In genomic region chr17:35195631-35196320, GRCm38 (mm10) we compare ENCODE assay signal across 8 mouse cellular contexts. TPM values are rescaled to one million over a fixed set of nuclear protein-coding genes. Genes with fewer than 3 reads are reported as not detected.
DNase-seq lines count a peak whose midpoint lies in the region; ATAC-seq and TF ChIP-seq lines count a peak whose summit lies in the region.

No protein-coding gene starts in this region.

- peak overlapping the region; percentile 81 for H3K4me2 ChIP-seq in heart, embryonic 13.5 days
- peak overlapping the region; percentile 91 for H3K4me2 ChIP-seq in kidney, postnatal 0 days (ENCODE audit: low read length)
- H3K4me2 ChIP-seq in liver, embryonic 14.5 days (ENCODE audit: low read depth), result peak overlapping the region; percentile 65
- H3K4me2 ChIP-seq in stomach, embryonic 15.5 days, result peak overlapping the region; percentile 93

- peaks cover 77% of the 10 kb centered on the region for H3K27me3 ChIP-seq in heart, embryonic 13.5 days (replicated peaks)
- peaks cover 7% of the 10 kb centered on the region; the same call in 1 of the 2 replicates for H3K27me3 ChIP-seq in kidney, postnatal 0 days (ENCODE audit: insufficient read depth, low read length)
- H3K27me3 ChIP-seq in liver, embryonic 14.5 days (ENCODE audit: control insufficient read depth, insufficient read depth, low read length), result peaks cover 19% of the 10 kb centered on the region
- peaks cover 15% of the 10 kb centered on the region for H3K27me3 ChIP-seq in stomach, embryonic 15.5 days (replicated peaks)

- no peak overlapping the region for H3K27ac ChIP-seq in embryonic fibroblast, embryonic 13.5 days (ENCODE audit: insufficient read depth, low read length)
- H3K27ac ChIP-seq in heart, embryonic 13.5 days (replicated peaks), result no peak overlapping the region
- H3K27ac ChIP-seq in kidney, postnatal 0 days, result no peak overlapping the region
- no peak overlapping the region for H3K27ac ChIP-seq in liver, embryonic 14.5 days
- H3K27ac ChIP-seq in stomach, embryonic 15.5 days, result no peak overlapping the region

- peak; percentile 75 for DNase-seq in 416B (ENCODE audit: low read depth)
- peak; percentile 86 for DNase-seq in adrenal gland, postnatal 25 days
- peak; percentile 77 for DNase-seq in kidney, postnatal 0 days (ENCODE audit: low spot score)
- no peak for DNase-seq in liver, embryonic 14.5 days (ENCODE audit: low read depth in 3 of 3, low spot score in 3 of 3)
- DNase-seq in neural tube, embryonic 10.5 days (ENCODE audit: extremely low spot score, low spot score), result peak; percentile 83

- no peaks in the 10 kb centered on the region for H3K36me3 ChIP-seq in heart, embryonic 13.5 days
- no peaks in the 10 kb centered on the region for H3K36me3 ChIP-seq in kidney, postnatal 0 days (ENCODE audit: insufficient read depth, low read length)
- H3K36me3 ChIP-seq in liver, embryonic 14.5 days (replicated peaks; ENCODE audit: control insufficient read depth, insufficient read depth, low read depth), result no peaks in the 10 kb centered on the region
- no peaks in the 10 kb centered on the region for H3K36me3 ChIP-seq in stomach, embryonic 15.5 days

- peak overlapping the region; percentile 78 for H3K9ac ChIP-seq in heart, embryonic 13.5 days
- peak overlapping the region; percentile 56 for H3K9ac ChIP-seq in kidney, postnatal 0 days (ENCODE audit: low read depth, low read length)
- H3K9ac ChIP-seq in liver, embryonic 14.5 days (replicated peaks), result no peak overlapping the region
- peak overlapping the region; percentile 35 for H3K9ac ChIP-seq in stomach, embryonic 15.5 days

- H3K4me3 ChIP-seq in embryonic fibroblast, embryonic 13.5 days (ENCODE audit: insufficient read depth, low read length), result peak overlapping the region; percentile 26
- H3K4me3 ChIP-seq in heart, embryonic 13.5 days, result peak overlapping the region; percentile 52
- H3K4me3 ChIP-seq in kidney, postnatal 0 days (replicated peaks; ENCODE audit: low read depth, low read length), result peak overlapping the region; percentile 43
- H3K4me3 ChIP-seq in liver, embryonic 14.5 days (ENCODE audit: insufficient read depth in 1 of 2, low read depth in 2 of 2, low read length in 2 of 2), result peak overlapping the region; percentile 43 to 44
- H3K4me3 ChIP-seq in stomach, embryonic 15.5 days (replicated peaks), result peak overlapping the region; percentile 47

- H3K4me1 ChIP-seq in embryonic fibroblast, embryonic 13.5 days (ENCODE audit: control insufficient read depth, insufficient read depth, low read length), result no peaks in the 10 kb centered on the region; the same call in 1 of the 2 replicates
- H3K4me1 ChIP-seq in heart, embryonic 13.5 days, result peaks cover 24% of the 10 kb centered on the region
- peaks cover 3% of the 10 kb centered on the region; the same call in 1 of the 2 replicates for H3K4me1 ChIP-seq in kidney, postnatal 0 days (replicated peaks; ENCODE audit: insufficient read depth, low read length)
- H3K4me1 ChIP-seq in liver, embryonic 14.5 days (replicated peaks; ENCODE audit: control insufficient read depth in 2 of 2, insufficient read depth in 2 of 2, low read length in 1 of 2), result peaks cover 0 to 11% of the 10 kb centered on the region in 2 experiments; a peak in 2 of 4 replicates
- H3K4me1 ChIP-seq in stomach, embryonic 15.5 days, result peaks cover 15% of the 10 kb centered on the region; the same call in 1 of the 2 replicates

- TF ChIP-seq EP300 in liver, embryonic 14.5 days (IDR thresholded peaks at IDR 0.05; ENCODE audit: low read depth), result no peak

- 1% methylated on average over 66 of the region's 66 CpGs for WGBS in heart, embryonic 13.5 days
- WGBS in kidney, postnatal 0 days, result 1% methylated on average over 66 of the region's 66 CpGs
- WGBS in liver, embryonic 14.5 days (ENCODE audit: insufficient replicate concordance), result 1% methylated on average over 66 of the region's 66 CpGs
- 2% methylated on average over 63 of the region's 66 CpGs for WGBS in stomach, embryonic 15.5 days

- ATAC-seq in heart, embryonic 13.5 days (ENCODE audit: extremely low read depth, insufficient number of reproducible peaks, low FRiP score, low TSS enrichment), result peak; percentile 72
- peak; percentile 74 for ATAC-seq in kidney, postnatal 0 days (replicated peaks; ENCODE audit: low FRiP score, low read depth)
- peak; percentile 71; the same call in 1 of the 2 replicates for ATAC-seq in liver, embryonic 14.5 days (ENCODE audit: insufficient read depth)
- ATAC-seq in stomach, embryonic 15.5 days (ENCODE audit: insufficient read depth, low FRiP score, low read depth), result peak; percentile 73

- TF ChIP-seq POLR2A in embryonic fibroblast, embryonic 13.5 days (IDR thresholded peaks at IDR 0.05; ENCODE audit: low read depth, low read length), result no peak

- no peaks in the 10 kb centered on the region for H3K9me3 ChIP-seq in heart, embryonic 13.5 days
- H3K9me3 ChIP-seq in kidney, postnatal 0 days (replicated peaks; ENCODE audit: low read length), result no peaks in the 10 kb centered on the region
- H3K9me3 ChIP-seq in liver, embryonic 14.5 days (ENCODE audit: control insufficient read depth, low read length), result no peaks in the 10 kb centered on the region
- H3K9me3 ChIP-seq in stomach, embryonic 15.5 days, result no peaks in the 10 kb centered on the region

- peak; percentile 92 for TF ChIP-seq CTCF in embryonic fibroblast, embryonic 13.5 days (IDR thresholded peaks at IDR 0.05; ENCODE audit: borderline replicate concordance, insufficient read depth, low read length)
- peak; percentile 87 for TF ChIP-seq CTCF in kidney, postnatal 0 days (IDR thresholded peaks at IDR 0.05; ENCODE audit: low read depth)
- TF ChIP-seq CTCF in liver, embryonic 14.5 days (IDR thresholded peaks at IDR 0.05; ENCODE audit: low read depth), result peak; percentile 88

RNA-seq across cellular contexts. Expression of gene Ltb, which starts 1.5 kb away (rescaled TPM):
- total RNA-seq in adrenal gland, postnatal 25 days (2021), result 2.8 and 8.5 TPM in 2 replicates
- not detected in 2 replicates for polyA plus RNA-seq in embryonic fibroblast, embryonic 13.5 days (2011; ENCODE audit: insufficient read length, low read depth, missing spikeins)
- 0.64 TPM in 1 of 2 replicates, not detected in the other for polyA plus RNA-seq in heart, embryonic 13.5 days (2015; fragmentation: Nextera tagmentation; extraction: Ambion mirVana)
- 0.98 and 1.0 TPM in 2 replicates for polyA plus RNA-seq in kidney, postnatal 0 days (2015; fragmentation: Nextera tagmentation; extraction: Ambion mirVana)
- 0.47 and 0.70 TPM in 2 replicates for polyA plus RNA-seq in liver, embryonic 14.5 days (2012; rRNA removed)
- 0.28 and 0.64 TPM in 2 replicates for polyA plus RNA-seq in liver, embryonic 14.5 days (2014; fragmentation: Nextera tagmentation; extraction: Ambion mirVana)
- 3.7 and 5.5 TPM in 2 replicates for polyA plus RNA-seq in stomach, embryonic 15.5 days (2015; fragmentation: Nextera tagmentation; extraction: Ambion mirVana)

RNA-seq across cellular contexts. Expression of gene Tnf, which starts 6.0 kb away (rescaled TPM):
- 0.58 and 0.76 TPM in 2 replicates for total RNA-seq in adrenal gland, postnatal 25 days (2021)
- polyA plus RNA-seq in embryonic fibroblast, embryonic 13.5 days (2011; ENCODE audit: insufficient read length, low read depth, missing spikeins), result 0.35 TPM in 1 of 2 replicates, not detected in the other
- polyA plus RNA-seq in heart, embryonic 13.5 days (2015; fragmentation: Nextera tagmentation; extraction: Ambion mirVana), result 0.12 and 0.23 TPM in 2 replicates
- polyA plus RNA-seq in kidney, postnatal 0 days (2015; fragmentation: Nextera tagmentation; extraction: Ambion mirVana), result 0.19 and 0.25 TPM in 2 replicates
- polyA plus RNA-seq in liver, embryonic 14.5 days (2012; rRNA removed), result 0.42 and 0.73 TPM in 2 replicates
- polyA plus RNA-seq in liver, embryonic 14.5 days (2014; fragmentation: Nextera tagmentation; extraction: Ambion mirVana), result 0.15 and 0.43 TPM in 2 replicates
- 0.18 and 0.28 TPM in 2 replicates for polyA plus RNA-seq in stomach, embryonic 15.5 days (2015; fragmentation: Nextera tagmentation; extraction: Ambion mirVana)

RNA-seq across cellular contexts. Expression of gene Lst1, which starts 7.5 kb away (rescaled TPM):
- total RNA-seq in adrenal gland, postnatal 25 days (2021), result 5.2 TPM in 1 of 2 replicates, not detected in the other
- 2.5 and 3.5 TPM in 2 replicates for polyA plus RNA-seq in embryonic fibroblast, embryonic 13.5 days (2011; ENCODE audit: insufficient read length, low read depth, missing spikeins)
- 8.6 and 9.9 TPM in 2 replicates for polyA plus RNA-seq in heart, embryonic 13.5 days (2015; fragmentation: Nextera tagmentation; extraction: Ambion mirVana)
- polyA plus RNA-seq in kidney, postnatal 0 days (2015; fragmentation: Nextera tagmentation; extraction: Ambion mirVana), result 11.4 and 15.0 TPM in 2 replicates
- polyA plus RNA-seq in liver, embryonic 14.5 days (2012; rRNA removed), result 25.6 and 37.4 TPM in 2 replicates
- 32.8 and 37.7 TPM in 2 replicates for polyA plus RNA-seq in liver, embryonic 14.5 days (2014; fragmentation: Nextera tagmentation; extraction: Ambion mirVana)
- 23.7 and 25.1 TPM in 2 replicates for polyA plus RNA-seq in stomach, embryonic 15.5 days (2015; fragmentation: Nextera tagmentation; extraction: Ambion mirVana)

RNA-seq across cellular contexts. Expression of gene Lta, which starts 9.4 kb away (rescaled TPM):
- total RNA-seq in adrenal gland, postnatal 25 days (2021), result 0.30 TPM in 1 of 2 replicates, not detected in the other
- not detected in 2 replicates for polyA plus RNA-seq in embryonic fibroblast, embryonic 13.5 days (2011; ENCODE audit: insufficient read length, low read depth, missing spikeins)
- polyA plus RNA-seq in heart, embryonic 13.5 days (2015; fragmentation: Nextera tagmentation; extraction: Ambion mirVana), result not detected in 2 replicates
- polyA plus RNA-seq in kidney, postnatal 0 days (2015; fragmentation: Nextera tagmentation; extraction: Ambion mirVana), result 0.15 TPM in 1 of 2 replicates, not detected in the other
- polyA plus RNA-seq in liver, embryonic 14.5 days (2012; rRNA removed), result 0.04 and 0.07 TPM in 2 replicates
- polyA plus RNA-seq in liver, embryonic 14.5 days (2014; fragmentation: Nextera tagmentation; extraction: Ambion mirVana), result not detected in 2 replicates
- 0.77 and 0.83 TPM in 2 replicates for polyA plus RNA-seq in stomach, embryonic 15.5 days (2015; fragmentation: Nextera tagmentation; extraction: Ambion mirVana)

RNA-seq across cellular contexts. Expression of gene Aif1, which starts 19.9 kb away (rescaled TPM):
- 2.3 and 3.0 TPM in 2 replicates for total RNA-seq in adrenal gland, postnatal 25 days (2021)
- not detected in 2 replicates for polyA plus RNA-seq in embryonic fibroblast, embryonic 13.5 days (2011; ENCODE audit: insufficient read length, low read depth, missing spikeins)
- polyA plus RNA-seq in heart, embryonic 13.5 days (2015; fragmentation: Nextera tagmentation; extraction: Ambion mirVana), result 6.5 and 7.8 TPM in 2 replicates
- 13.1 and 14.8 TPM in 2 replicates for polyA plus RNA-seq in kidney, postnatal 0 days (2015; fragmentation: Nextera tagmentation; extraction: Ambion mirVana)
- 3.1 and 8.1 TPM in 2 replicates for polyA plus RNA-seq in liver, embryonic 14.5 days (2012; rRNA removed)
- polyA plus RNA-seq in liver, embryonic 14.5 days (2014; fragmentation: Nextera tagmentation; extraction: Ambion mirVana), result 18.6 and 20.7 TPM in 2 replicates
- 18.7 and 21.9 TPM in 2 replicates for polyA plus RNA-seq in stomach, embryonic 15.5 days (2015; fragmentation: Nextera tagmentation; extraction: Ambion mirVana)

Comparison
In these comparisons a context has a peak if more than half of its experiments do, and no peak if none do; other contexts are left out.
1. DNase-seq: peak in 416B (single experiment), adrenal gland, postnatal 25 days (single experiment), kidney, postnatal 0 days (single experiment) and neural tube, embryonic 10.5 days (single experiment); none in liver, embryonic 14.5 days (0 of 3).
2. Peak in every context shown above with its lines, with median percentiles within 50 percentile points of each other: H3K4me3 ChIP-seq, CTCF ChIP-seq, ATAC-seq and H3K4me2 ChIP-seq.